Mouse (Mus musculus): ENCODE data around the gene Slc51a.
"Not testable (repeated sequence)": the region's sequence is repeated elsewhere in the genome, so short reads cannot be mapped to it uniquely, and the experiment has no call there.

- not testable (repeated sequence) for TF ChIP-seq CTCF (IDR thresholded peaks at IDR 0.05; ENCODE audit: low read depth); EP300 (optimal IDR thresholded peaks at IDR 0.05)
These were observed 43.1 kb downstream of the Slc51a start for GRCm38 (mm10) chr16:32444615-32445014.
